Mouse (Mus musculus) gastrocnemius, adult 8-10 months (tissue): ENCODE measurements around the gene Cacnb1. TPM values are rescaled to one million over a fixed set of nuclear protein-coding genes. Genes with fewer than 3 reads are reported as not detected.

ENCODE experiments used
- DNase-seq, 2 experiments: peaks; one replicate each; pipeline ENCODE4 v3.0.0; 2022; ENCODE audit warnings: low spot score in 2 of 2
- microRNA-seq: library from miRNA; unstranded; fragments of <30 nt; microRNA quantifications from one replicate; pipeline ENCODE4 v1.2.0, GENCODE M21; 2022
- total RNA-seq, 4 experiments: library from RNA; stranded (reverse); gene quantifications; 2 replicates each; pipeline ENCODE4 v1.2.4; 2022

Cacnb1 gene
- total RNA-seq, 4 experiments from 2014 or later, result 172 to 203 (median 187) TPM

DNA sequence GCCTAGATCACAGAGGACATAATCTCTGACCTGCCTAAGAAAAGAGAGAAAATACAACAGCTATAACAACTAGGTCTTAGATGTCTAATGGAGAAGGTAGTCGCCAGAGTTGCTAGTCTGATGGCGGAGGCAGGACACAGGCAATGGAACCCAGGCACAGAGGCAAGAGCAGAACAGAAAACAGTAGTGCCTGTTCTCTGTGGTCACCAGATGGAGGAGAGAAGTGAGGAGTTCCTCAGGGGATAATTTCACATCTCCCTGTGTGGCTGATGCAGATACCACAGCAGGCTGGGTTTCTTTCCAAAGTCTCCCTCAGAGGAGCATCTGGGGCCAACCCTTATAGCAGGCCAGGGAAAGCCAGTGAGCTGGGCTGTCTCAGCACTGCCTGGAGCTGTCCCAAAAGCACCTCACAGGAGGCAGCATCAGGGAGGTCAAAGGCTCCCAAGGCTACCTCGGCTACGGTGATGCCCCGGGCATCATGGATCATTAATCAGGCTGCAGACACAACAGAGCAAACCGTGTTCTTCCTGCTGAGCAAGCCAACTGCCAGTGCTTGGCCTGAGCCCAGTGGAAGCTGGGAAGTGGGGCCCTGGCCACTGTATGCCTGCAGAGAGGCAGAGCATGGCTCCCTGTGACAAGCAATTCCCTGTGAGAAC lies 65.8 kb downstream of the Cacnb1 start:
- DNase-seq, result no peak

DNA sequence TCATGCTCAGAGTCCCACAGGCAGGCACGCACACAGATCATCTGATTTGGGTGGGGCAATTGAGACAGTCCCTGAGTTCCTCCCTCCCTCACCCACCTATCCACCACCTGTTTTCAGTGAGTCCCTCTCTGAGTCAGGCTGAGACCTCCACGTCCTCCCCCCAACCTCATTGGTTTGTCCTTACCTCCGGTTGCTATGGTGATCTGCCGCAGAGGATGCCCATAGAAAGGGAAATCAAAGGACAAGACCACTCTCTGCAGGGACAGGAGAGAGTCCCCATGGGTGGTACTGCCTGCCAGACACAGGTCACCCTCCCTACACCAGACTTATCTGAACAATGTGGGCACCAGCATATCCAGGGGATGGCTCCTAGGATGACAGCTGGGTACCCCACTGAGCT lies 66.9 kb downstream of the Cacnb1 start:
- DNase-seq, result no peak

DNA sequence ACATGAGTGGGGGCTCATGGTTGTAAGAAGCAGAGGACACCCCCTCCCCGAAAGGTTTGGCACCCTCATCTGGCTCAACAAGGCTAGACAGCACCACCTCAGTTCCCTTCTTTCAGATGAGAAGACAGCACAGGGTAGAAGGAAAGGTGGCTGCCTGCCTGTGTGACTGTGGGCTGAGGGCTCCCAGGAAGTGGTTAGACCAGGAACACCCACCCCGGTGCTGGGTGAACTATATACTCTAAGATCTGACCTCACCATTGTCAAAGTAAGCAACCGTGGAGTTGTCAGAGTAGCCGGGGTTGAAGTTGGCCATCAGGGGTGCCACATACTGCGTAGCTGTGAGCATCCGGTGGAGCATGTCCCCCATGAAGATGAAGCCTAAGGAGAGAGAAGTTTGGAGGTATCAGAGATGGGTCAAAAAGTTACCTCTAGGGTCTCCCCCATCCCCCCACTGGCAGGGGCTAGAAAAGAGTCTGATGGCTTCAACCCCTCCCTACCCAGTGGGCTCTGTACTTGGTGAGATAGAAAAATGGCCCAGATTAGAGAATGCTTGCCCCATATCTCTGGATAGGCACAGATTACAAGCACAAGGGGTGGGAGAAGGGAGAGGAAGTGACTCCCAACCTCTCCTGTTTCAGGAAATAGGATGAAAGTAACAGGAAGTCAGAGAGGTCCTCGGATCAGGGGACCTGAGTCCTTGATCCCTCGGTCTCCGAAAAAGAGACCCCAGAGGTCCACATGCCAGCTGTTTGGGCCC lies 67.5 kb downstream of the Cacnb1 start:
- no peak for DNase-seq

DNA sequence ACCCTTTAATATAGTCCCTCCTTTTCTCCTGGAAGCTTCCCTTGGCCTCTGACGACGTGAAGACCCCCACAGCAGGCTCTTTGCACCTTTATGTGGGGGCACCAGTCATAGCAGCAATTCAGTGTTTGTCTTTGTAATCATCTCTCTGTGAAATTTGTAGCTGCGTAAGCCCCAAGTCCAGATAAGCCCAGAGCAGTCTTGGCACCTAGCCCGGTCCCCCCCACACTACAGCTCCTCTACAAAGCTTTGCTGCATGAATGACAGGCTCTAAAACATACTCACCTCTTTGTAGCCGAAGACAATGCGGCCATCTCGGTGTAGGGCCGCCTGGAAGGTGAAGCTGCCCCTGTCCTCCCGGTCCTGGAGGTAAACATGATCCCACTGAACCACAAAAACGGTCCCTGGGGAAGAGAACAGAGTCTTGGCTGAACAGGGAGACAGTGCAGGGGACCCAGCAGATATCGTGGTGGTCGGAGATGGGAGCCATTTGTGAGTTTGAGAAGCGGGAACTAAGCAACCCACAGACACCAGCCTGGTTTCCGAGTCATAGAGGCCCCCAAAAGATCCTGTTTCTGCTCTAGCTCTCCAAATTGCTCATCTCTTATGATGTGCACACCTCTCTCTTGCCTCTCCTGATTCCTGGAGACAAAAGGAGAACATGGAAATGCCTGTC lies 68.2 kb downstream of the Cacnb1 start:
- DNase-seq, result no peak

DNA sequence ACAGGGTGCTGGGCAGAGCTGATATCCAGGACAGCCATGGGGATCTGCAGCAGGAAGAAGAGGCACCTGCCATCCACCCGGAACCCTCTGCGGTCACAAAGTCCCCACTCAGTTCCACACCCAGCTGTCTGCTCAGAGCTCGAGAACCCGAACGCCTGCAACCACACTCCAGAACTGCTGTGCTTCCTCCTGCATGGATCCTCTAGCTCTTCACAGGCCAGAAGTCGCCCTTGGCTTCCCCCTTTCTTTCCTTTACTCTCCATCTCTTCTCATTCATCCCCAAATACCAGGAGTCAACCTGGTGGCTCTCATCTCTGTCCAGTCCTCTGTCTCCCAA lies 68.9 kb downstream of the Cacnb1 start:
- no peak for DNase-seq

DNA sequence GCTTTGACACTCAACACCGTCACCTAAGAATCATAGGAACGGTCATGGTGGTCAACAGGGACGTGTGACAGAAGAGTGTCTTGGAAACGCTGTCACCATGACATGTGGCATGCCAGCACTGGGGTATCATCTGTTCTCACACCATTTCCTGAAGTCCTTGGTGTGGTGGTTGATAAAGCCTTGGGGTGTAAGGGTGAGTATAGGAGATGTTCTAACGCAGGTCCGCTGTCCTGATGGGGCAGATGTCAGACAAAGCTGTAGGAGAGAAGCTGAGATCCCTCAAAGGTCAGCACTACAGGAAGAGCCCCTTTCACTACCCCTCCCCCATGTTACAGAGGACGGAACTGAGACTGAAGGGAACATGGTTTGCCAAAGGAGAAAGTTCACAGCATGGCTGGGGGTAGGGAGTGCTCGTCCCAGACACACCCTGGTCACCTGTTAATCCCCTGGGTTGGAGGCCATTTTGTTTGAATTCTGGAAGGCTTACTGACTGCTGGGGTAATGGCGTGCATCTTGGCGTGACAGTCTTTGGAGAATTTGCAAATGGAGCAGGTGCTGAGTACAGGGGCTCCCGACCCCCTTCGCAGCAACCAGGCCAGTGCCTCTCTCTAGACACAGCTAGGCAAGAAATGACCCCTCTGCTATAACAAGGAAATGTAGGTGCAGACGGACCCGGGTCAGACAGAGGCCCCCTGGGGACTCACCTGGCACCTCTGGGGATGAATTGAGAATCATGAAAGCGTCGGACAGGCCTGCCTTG lies 69.5 kb downstream of the Cacnb1 start:
- DNase-seq, result no peak

DNA sequence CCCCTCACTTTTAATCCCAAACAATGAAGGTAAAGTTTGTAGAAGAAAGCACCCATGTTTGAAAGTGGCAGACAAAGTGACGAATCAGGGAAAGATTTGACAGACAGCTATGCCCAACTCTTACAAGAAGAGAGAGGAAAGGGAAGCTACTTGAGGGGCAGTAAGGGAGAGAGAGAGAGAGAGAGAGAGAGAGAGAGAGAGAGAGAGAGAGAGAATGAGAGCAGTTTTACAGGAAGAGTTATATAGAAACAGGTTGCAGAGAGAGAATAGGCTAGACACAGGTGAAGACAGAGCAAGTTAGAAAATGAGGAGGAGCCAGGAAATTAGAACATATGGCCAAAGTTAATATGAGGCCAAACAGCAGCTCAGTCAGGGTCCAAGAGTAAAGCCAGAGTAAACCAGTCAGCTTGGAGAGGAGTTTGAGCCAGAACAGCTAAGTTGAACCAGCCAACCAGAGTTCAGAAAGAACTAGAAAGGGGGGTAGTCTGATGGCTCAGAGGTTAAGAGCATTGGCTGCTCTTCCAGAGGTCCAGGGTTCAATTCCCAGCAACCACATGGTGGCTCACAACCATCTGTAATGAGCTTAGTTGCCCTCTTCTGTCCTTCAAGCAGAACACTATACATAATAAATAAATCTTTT lies 70.3 kb downstream of the Cacnb1 start:
- no peak for DNase-seq

Small RNAs within 50 kb of the gene (microRNA-seq; reads per million reads assigned to microRNA genes)
- not detected for gene Gm27597

Other genes with a start within 250 kb of the Cacnb1 start
- gene 1700001P01Rik, start 247.1 kb downstream of the Cacnb1 start, total RNA-seq, result not detected
- gene Rpl23, start 240.6 kb downstream of the Cacnb1 start, total RNA-seq, result 100 to 1,000 TPM; 371 to 534 (median 431) TPM
- gene Lasp1, start 224.0 kb downstream of the Cacnb1 start, total RNA-seq, result 10 to 100 TPM in 2 of 4 experiments, 1 to 10 TPM in 2; 5.9 to 11.2 (median 9.0) TPM
- gene B230217C12Rik, start 182.3 kb downstream of the Cacnb1 start, total RNA-seq, result under 1 TPM; 0.19 to 0.51 (median 0.32) TPM
- gene Fbxo47, start 138.9 kb downstream of the Cacnb1 start, total RNA-seq, result under 1 TPM in 3 of 4 experiments, not detected in 1; 0.15 to 0.48 (median 0.46) TPM
- gene Plxdc1, start 36.6 kb downstream of the Cacnb1 start, total RNA-seq, result 1 to 10 TPM; 1.3 to 3.4 (median 1.9) TPM
- gene Arl5c, start 26.9 kb downstream of the Cacnb1 start, total RNA-seq, result under 1 TPM in 2 of 4 experiments, not detected in 2; 0.18 to 0.19 TPM
- 100 to 1,000 TPM; 364 to 479 (median 402) TPM for gene Rpl19, start 3.7 kb upstream of the Cacnb1 start, total RNA-seq
- gene Stac2, start 30.4 kb upstream of the Cacnb1 start, total RNA-seq, result under 1 TPM in 2 of 4 experiments, not detected in 2; 0.11 to 0.70 TPM
- 10 to 100 TPM in 2 of 4 experiments, 1 to 10 TPM in 2; 8.0 to 12.4 (median 9.4) TPM for gene Fbxl20, start 127.4 kb upstream of the Cacnb1 start, total RNA-seq
- 10 to 100 TPM; 21.4 to 28.2 (median 25.6) TPM for gene Med1, start 170.3 kb upstream of the Cacnb1 start, total RNA-seq
- gene Cdk12, start 180.0 kb upstream of the Cacnb1 start, total RNA-seq, result 10 to 100 TPM; 10.5 to 15.2 (median 11.3) TPM